Mouse (Mus musculus): Measurements from ENCODE around the gene Hoxd9.

GRCm38 (mm10) chr2:74659507-74660005 lies 38.0 kb upstream of the Hoxd9 start, which contains the start of gene Evx2:
- TF ChIP-seq POLR2A (IDR thresholded peaks at IDR 0.05; ENCODE audit: extremely low read depth, insufficient read depth, low read length) (no peak), CTCF (IDR thresholded peaks at IDR 0.05; ENCODE audit: extremely low read depth, insufficient read depth, low read length) (no peak)

All from cortical plate, adult 2 months (tissue).